Mouse (Mus musculus): Measurements from ENCODE around the gene Acap3. TPM values are rescaled to one million over a fixed set of nuclear protein-coding genes. Genes with fewer than 3 reads are reported as not detected.

Acap3 gene
- total RNA-seq, 4 experiments from 2014 or later = 18.2 to 49.2 (median 30.9) TPM

DNA sequence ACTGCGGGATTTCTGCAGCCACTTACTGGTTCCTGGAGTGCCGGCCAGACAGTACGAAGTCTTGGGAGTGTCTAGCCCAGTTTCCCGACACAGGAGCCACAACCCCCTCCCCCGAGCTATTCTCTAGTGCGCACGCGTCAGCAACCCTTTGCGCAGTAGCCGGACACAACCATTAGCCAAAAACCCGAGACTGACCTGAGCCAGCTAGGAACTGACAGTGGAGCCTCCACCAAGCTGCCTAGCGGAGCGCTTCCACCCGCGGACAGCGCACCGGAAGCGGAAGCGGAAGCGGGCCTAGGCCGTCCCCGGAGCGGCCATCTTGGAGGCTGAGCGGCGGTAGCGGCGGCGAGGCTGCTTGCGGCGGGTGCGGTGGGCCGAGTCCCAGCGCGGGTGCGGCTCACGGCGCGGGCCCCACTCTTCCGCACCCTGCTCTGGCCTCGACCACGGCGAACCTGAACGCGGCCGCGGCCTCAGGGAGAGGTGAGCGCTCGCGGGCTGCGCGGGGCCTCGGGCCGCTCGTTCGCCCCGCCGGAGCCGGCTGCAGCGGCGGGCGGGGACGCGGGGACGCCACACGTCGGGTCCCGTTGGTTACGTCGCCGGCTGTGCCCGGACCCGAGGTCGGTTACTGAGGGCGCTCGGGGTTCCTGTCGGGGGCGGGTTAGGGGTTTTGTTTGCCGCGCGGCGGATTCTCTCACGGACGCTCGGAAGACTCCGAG is 52.1 kb downstream of the Acap3 start, which contains the start of gene Ube2j2:
Gene Ube2j2 (plus strand): TSS at position 298 of the 716 bp plus-strand sequence.
- peak; percentile 95 for DNase-seq

DNA sequence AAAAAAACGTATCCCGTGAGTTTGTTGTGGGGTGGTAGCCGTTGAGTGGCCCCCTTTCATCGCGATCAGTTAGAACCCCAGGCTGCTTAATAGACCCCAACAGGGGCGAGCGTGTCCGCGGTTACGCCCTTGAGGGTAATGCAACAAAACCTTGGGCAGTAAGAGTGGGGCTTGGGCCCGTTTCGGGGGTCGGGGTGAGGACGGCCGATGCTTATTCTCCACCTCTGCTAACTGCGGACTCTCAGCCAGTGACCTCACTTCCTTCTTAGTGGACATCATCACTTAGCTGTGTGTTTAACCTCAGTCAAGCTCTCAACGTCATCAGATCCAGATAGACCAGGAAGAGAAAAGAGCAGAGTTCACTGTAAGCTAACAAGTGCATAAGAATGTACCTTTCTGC is 52.6 kb downstream of the Acap3 start:
- no peak for DNase-seq

GRCm38 (mm10) chr4:155947094-155947493 is 55.5 kb downstream of the Acap3 start:
- DNase-seq = no peak

DNA sequence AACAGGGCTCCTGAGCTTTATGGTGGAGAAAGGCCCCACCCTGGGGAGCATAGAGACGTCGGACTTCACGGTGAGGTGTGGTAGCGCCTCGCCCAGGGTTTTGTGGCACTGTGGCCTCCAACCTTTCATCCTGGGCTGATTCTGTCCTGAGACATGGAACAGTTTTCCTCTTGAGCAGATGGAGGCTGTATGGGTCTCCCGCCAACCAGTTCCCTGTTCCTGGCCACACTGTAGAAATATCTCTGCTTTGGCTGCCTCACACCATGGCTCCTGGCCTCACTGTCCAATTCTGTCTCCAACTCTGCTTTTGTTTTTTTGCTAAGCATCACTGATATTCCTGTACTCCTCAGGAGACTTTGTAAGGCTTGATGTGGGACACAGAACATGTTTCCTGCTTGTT is 63.9 kb downstream of the Acap3 start:
- DNase-seq = no peak

Small RNA genes within 50 kb of the gene (microRNA-seq; reads per million reads assigned to microRNA genes)
- 0 reads per million in 2 experiments for gene Gm22991

Other genes with a start within 250 kb of the Acap3 start
- gene Gm10563, start 246.4 kb upstream of the Acap3 start, total RNA-seq (2022) = not detected
- gene Mmp23, start 238.4 kb upstream of the Acap3 start, total RNA-seq (2022) = 1 to 10 TPM; 4.8 to 8.4 (median 6.7) TPM
- gene Mib2, start 222.6 kb upstream of the Acap3 start, total RNA-seq (2022) = 10 to 100 TPM; 53.5 to 74.5 (median 61.5) TPM
- 10 to 100 TPM; 67.7 to 72.0 (median 69.9) TPM for gene Fndc10, start 197.5 kb upstream of the Acap3 start, total RNA-seq (2022)
- gene Ssu72, start 187.0 kb upstream of the Acap3 start, total RNA-seq (2022) = 100 to 1,000 TPM; 106 to 127 (median 114) TPM
- gene Tmem240, start 157.0 kb upstream of the Acap3 start, total RNA-seq (2022) = 1 to 10 TPM in 3 of 4 experiments, under 1 TPM in 1; 0.90 to 1.2 (median 1.1) TPM
- gene Atad3a, start 130.7 kb upstream of the Acap3 start, total RNA-seq (2022) = 10 to 100 TPM; 69.5 to 90.1 (median 77.6) TPM
- gene Vwa1, start 117.1 kb upstream of the Acap3 start, total RNA-seq (2022) = 1 to 10 TPM; 3.2 to 6.9 (median 4.7) TPM
- gene Tmem88b, start 105.9 kb upstream of the Acap3 start, total RNA-seq (2022) = 1 to 10 TPM in 1 of 4 experiments, under 1 TPM in 3; 0.17 to 1.0 (median 0.62) TPM
- not detected for gene Ankrd65, start 101.4 kb upstream of the Acap3 start, total RNA-seq (2022)
- 100 to 1,000 TPM; 102 to 144 (median 126) TPM for gene Mrpl20, start 88.9 kb upstream of the Acap3 start, total RNA-seq (2022)
- gene Ccnl2, start 79.3 kb upstream of the Acap3 start, total RNA-seq (2022) = 100 to 1,000 TPM in 3 of 4 experiments, 10 to 100 TPM in 1; 88.5 to 164 (median 122) TPM
- gene Aurkaip1, start 60.5 kb upstream of the Acap3 start, total RNA-seq (2022) = 100 to 1,000 TPM; 134 to 175 (median 158) TPM
- gene Mxra8, start 52.1 kb upstream of the Acap3 start, total RNA-seq (2022) = 10 to 100 TPM; 45.1 to 93.9 (median 66.8) TPM
- gene Dvl1, start 44.4 kb upstream of the Acap3 start, total RNA-seq (2022) = 100 to 1,000 TPM in 1 of 4 experiments, 10 to 100 TPM in 3; 69.6 to 110 (median 73.1) TPM
- gene Tas1r3, start 28.5 kb upstream of the Acap3 start, total RNA-seq (2022) = 1 to 10 TPM in 1 of 4 experiments, under 1 TPM in 3; 0.46 to 1.2 (median 0.62) TPM
- gene Cptp, start 22.4 kb upstream of the Acap3 start, total RNA-seq (2022) = 10 to 100 TPM; 16.4 to 29.0 (median 17.9) TPM
- gene Ints11, start 22.3 kb upstream of the Acap3 start, total RNA-seq (2022) = 10 to 100 TPM; 32.3 to 34.6 (median 33.3) TPM
- 10 to 100 TPM; 23.2 to 51.5 (median 41.4) TPM for gene Pusl1, start within 50 bp of the Acap3 start, total RNA-seq (2022)
- gene Ube2j2, start 52.0 kb downstream of the Acap3 start, total RNA-seq (2022) = 10 to 100 TPM; 64.3 to 87.8 (median 77.0) TPM
- 10 to 100 TPM; 34.7 to 88.1 (median 58.1) TPM for gene C1qtnf12, start 70.5 kb downstream of the Acap3 start, total RNA-seq (2022)
- gene B3galt6, start 100.8 kb downstream of the Acap3 start, total RNA-seq (2022) = 1 to 10 TPM; 7.8 to 9.5 (median 8.9) TPM
- 100 to 1,000 TPM; 290 to 326 (median 308) TPM for gene Sdf4, start 101.0 kb downstream of the Acap3 start, total RNA-seq (2022)
- gene Tnfrsf4, start 122.0 kb downstream of the Acap3 start, total RNA-seq (2022) = 1 to 10 TPM; 1.0 to 3.0 (median 2.0) TPM
- 1 to 10 TPM in 1 of 4 experiments, under 1 TPM in 1, not detected in 2; 0.42 to 1.2 TPM for gene Tnfrsf18, start 134.3 kb downstream of the Acap3 start, total RNA-seq (2022)
- gene Ttll10, start 167.6 kb downstream of the Acap3 start, total RNA-seq (2022) = 1 to 10 TPM in 1 of 4 experiments, under 1 TPM in 2, not detected in 1; 0.38 to 1.2 (median 0.86) TPM
- 10 to 100 TPM; 10.7 to 22.9 (median 14.1) TPM for gene 9430015G10Rik, start 218.2 kb downstream of the Acap3 start, total RNA-seq (2022)
- gene Rnf223, start 238.7 kb downstream of the Acap3 start, total RNA-seq (2022) = under 1 TPM in 3 of 4 experiments, not detected in 1; 0.11 to 0.23 (median 0.22) TPM

Measured in adrenal gland, adult 8-10 months (tissue).